Mouse (Mus musculus) layer of hippocampus, postnatal 36 days (tissue): ENCODE measurements at regions not wholly inside any gene's neighbourhood (a gene's known extent, or its start where the extent isn't known, plus 50 kb on each side); places are given as distances from the start of the nearest gene placed in this dataset.
"Not testable (repeated sequence)": the region's sequence is repeated elsewhere in the genome, so short reads cannot be mapped to it uniquely, and the experiment has no call there.

Experiments used
- DNase-seq, 2 experiments: peaks; one replicate each; pipeline ENCODE4 v3.0.0; 2022

- not testable (repeated sequence) for DNase-seq
Measured at GRCm38 (mm10) chr14:53560146-53560545, 693.8 kb downstream of the Dad1 start.

GRCm38 (mm10) chr14:53559386-53559920 lies 694.5 kb downstream of the Dad1 start:
- not testable (repeated sequence) for DNase-seq

DNA sequence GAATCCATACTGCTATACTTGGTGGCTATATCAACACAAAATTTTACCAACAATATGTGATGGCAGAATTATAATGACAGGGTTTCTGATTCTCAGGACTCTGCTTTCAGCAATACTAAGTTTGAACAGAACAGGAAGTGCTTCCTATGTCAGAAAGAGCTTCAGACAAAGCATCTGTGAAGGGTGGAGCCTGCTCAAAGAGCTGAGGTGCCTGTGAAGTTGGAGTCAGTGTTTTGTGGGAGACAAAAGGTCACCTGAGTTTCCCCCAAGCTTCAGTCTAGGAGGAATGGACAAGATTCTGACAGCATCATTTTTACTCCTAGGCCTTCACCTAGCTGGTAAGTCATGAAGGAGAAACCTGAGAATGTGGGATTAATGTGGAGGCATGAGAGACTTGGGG lies 700.1 kb downstream of the Dad1 start:
- DNase-seq = no peak

DNA sequence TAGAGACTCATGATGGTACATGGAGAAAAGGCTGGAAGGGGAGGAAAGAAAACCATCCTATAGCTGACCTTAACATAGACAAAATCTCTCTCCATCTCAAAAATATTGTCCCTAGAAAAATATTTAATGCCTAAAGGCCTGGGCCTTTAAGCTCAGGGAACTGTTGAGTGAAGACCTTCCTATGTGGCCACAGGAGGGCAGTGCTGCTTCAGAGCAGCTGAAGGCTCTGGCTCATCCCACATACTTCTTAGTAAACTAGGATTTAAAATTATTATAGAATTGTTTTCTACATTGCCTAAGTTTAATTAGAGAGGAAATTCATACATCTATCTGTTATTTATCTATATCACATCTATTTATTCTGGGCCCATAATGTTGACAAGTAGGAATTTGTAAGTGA lies 706.5 kb downstream of the Dad1 start:
- not testable (repeated sequence) for DNase-seq

GRCm38 (mm10) chr14:53545351-53545750 lies 708.6 kb downstream of the Dad1 start:
- DNase-seq = no peak

DNA sequence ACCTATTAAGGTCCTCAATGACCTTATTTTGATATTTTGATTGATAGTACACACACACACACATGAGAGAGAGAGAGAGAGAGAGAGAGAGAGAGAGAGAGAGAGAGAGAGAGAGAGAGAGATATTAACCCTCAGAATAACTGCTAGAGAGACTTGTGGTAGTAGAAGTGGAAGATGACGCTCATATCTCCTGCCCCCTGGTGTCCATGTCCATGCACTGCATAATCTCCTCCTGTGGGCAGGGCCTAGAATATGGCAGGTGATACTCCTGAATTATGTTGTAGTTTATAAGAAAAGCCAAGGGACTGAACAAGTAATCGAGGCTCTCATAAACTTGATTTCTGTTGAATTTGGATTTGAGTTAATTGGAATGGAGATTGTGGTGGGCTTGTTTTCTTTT lies 712.3 kb downstream of the Dad1 start:
- DNase-seq = not testable (repeated sequence)

DNA sequence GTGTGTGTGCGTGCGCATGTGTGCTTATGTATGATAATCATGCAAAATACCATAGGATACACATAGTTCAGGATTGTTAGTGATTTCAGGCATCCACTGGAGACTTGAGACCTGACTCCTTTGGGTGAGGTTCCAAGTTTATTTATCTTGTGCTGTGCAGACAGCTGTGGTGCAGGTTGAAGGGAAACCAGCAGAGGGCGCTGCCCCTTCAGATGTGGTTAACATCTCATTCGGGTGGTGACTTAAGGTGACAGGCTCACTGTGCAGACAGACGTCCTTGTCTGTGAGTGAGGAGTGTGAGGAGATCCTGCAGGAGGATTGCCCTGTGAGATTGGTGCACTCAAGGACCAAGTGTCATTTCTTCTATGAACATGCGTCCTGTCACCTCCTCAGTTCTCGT lies 716.0 kb downstream of the Dad1 start:
- DNase-seq = not testable (repeated sequence)

- not testable (repeated sequence) for DNase-seq
Measured at GRCm38 (mm10) chr14:53523430-53523829, 730.5 kb downstream of the Dad1 start.

DNA sequence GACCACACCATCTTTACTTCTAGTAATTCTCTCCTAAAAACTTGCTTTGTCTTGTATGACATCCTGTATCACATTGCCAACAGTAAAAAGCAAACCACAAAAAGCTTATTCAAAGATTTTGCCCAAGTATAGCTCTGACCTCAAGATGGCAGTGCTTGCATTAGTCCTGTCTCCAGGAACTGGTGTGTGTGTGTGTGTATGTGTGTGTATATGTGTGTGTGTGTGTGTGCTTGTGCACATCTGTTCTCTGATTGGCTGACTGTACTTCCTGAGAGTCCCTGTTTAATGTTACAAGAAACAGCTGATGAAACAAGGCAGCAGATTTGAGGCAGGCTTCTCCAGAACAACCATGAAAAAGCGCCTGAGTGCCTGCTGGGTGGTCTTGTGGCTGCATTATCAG lies 735.0 kb downstream of the Dad1 start:
- DNase-seq = not testable (repeated sequence)

GRCm38 (mm10) chr14:53516623-53517238 lies 737.2 kb downstream of the Dad1 start:
- not testable (repeated sequence) for DNase-seq

- DNase-seq = peak; percentile 1
Measured at GRCm38 (mm10) chr14:53505389-53505788, 748.5 kb downstream of the Dad1 start.

GRCm38 (mm10) chr14:53488383-53488782 lies 765.5 kb downstream of the Dad1 start:
- not testable (repeated sequence) for DNase-seq

DNA sequence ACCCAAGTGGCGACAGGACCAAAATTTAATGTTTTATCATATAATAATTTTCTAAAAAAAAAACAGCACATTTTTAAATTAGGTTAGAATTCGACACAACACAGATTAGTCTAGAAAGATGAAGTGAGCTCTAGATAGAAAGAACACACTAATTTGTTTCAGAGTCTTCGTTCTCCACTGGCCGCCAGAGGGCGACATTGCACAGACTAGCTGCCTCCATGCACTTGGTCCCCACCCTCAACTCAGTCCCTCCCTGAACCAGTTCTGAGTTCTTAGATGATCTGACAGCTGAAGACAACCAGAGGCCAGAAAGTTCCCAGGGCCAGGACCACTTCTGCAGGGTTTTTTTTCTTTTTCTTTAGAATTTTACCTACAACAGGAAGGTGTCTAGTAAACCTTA lies 766.3 kb downstream of the Dad1 start:
- not testable (repeated sequence) for DNase-seq

DNA sequence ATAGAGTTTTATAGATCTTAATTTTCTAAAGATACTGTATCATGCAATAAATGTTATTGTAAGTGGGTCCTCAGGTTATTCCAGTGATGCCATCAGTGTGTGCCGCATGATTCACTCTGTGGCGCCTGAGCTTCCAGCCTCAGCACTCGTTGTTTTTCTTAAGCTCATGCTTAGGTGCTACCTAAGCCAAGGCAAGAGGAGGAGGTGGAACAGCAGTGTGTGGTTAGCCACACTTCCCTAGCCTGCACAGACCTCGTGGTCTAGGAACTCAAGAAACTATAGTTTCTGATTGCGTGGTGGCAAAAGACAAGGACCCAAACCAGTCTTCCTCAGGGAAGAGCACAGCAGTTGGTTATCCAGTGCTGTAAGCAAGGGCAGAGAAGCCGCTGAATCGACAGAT lies 779.7 kb downstream of the Dad1 start:
- not testable (repeated sequence) for DNase-seq

DNA sequence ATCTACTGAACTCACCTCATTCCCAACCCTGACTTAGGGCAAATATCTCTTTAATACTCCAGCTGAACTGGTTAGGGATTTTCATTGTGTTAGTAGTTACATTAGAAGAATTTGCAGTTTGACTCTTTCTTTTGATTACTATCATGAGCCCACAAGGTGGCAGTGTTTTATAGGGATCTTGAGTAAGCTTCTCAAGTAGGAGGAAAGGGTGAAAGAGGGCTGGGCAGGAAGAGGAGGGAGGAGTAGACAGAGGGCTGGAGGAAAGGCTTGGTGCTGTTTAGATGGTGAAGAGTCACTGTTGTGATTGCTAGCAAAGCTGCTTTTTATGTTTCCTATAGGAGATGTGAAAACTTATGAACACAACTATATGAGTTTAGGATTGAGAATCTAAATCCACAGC lies 793.1 kb downstream of the Dad1 start:
- DNase-seq = not testable (repeated sequence)

GRCm38 (mm10) chr14:53454001-53454400 lies 799.9 kb downstream of the Dad1 start:
- DNase-seq = no peak

DNA sequence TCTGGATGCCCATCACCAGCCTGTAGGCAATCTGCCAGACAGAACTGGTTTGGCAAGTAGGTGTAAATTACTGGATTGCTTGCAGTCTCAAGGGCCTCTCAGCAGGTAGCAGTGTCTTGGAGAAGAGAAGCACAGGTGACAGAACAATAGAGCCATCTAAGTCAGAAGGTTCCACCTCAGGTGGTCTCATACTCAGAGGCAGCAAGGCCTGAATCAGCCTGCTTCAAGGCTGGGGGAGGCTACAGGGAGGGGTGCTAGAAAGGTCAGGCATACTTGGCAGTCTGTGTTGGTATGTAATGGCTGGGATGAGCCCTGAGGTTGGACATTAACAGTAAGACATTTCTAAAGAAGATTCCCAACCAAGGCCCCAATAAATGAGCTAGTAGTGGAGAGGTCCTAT lies 814.3 kb downstream of the Dad1 start:
- DNase-seq = not testable (repeated sequence)

DNA sequence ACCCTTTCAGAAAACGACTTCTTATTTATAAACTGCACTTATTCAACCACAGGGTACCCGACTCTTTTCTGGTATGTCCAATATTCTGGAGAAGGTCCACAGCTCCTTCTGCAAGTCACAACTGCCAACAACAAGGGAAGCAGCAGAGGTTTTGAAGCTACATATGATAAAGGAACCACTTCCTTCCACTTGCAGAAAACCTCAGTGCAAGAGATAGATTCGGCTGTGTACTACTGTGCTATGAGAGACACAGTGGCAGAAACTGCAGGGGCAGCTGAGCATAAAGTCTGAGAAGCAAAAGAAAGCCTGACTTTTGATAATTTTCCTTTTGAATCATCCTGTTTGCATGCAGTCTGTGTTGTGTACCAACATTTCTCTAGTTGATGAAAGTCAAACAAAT lies 823.8 kb downstream of the Dad1 start:
- DNase-seq = not testable (repeated sequence)

DNA sequence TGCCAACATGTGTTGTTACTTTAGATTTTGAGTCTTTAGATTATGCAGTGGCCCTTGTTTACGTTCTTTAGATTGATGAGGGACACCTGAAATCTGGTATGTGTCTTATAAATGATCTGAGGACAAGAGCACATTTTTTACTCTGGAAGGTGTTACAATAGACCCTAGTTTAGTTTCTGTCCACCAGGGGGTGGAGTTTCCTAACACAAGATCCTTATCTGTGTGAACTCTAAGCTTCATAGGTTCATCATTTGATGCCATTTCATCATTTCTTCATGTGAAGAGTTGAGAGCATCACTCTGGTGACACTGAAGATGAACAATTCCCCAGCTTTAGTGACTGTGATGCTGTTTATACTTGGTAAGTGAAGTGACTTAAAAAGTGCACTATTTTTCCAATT lies 825.5 kb downstream of the Dad1 start:
- DNase-seq = not testable (repeated sequence)

- not testable (repeated sequence) for DNase-seq
Measured at GRCm38 (mm10) chr14:53427636-53428035, 826.3 kb downstream of the Dad1 start.

DNA sequence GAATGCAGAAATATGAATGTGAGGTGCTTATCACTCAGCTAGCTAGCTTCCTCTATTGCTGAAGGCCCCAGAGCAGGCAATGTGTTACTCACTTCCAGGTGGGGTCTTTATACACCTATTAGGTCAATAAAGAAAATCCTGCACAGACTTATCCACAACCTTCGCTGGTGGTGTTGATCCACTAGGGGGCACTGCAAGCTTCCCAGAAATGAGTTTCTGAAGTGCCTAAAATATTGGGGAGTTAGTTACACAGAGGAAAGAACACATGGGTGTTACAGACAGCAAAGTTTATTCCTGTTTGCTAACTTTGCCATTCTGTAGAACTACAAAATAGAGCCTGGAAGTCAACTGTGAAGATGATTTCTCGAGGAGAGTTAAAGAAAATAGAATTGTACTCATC lies 836.9 kb downstream of the Dad1 start:
- DNase-seq = not testable (repeated sequence)

DNA sequence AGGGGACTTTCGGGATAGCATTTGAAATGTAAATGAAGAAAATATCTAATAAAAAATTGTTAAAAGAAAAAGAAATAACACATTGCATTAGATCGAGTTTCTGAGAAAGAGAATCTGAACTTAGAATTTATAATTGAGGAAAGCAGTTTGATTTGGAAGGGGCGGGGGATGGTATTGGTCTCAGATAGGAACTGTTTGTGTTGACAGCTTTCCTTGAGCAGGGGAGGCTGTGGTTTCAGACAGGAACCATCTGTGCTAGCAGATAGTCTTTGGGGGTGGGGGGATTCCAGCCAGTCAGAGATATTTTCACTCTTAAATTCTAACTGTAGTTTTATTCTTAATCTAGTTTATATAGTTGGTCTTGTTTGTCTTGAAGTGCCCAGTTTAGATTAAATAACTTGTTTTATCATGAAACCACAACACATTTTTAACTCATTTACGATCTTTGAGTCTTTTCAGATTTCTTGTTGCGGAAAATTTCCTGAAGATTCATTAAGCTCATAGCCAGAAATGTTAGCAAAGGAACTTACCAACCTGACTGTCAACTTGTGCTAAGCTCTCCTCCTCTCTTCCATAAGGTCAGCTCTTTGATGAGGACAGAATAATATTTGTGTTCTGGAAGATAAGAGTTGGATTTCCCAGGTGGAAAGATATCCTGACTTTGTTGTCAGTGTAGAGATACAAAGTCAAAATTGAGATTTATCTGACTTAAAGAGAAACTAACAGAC lies 846.2 kb downstream of the Dad1 start:
- not testable (repeated sequence) for DNase-seq

- not testable (repeated sequence) for DNase-seq
Measured at GRCm38 (mm10) chr14:53390307-53390706, 863.6 kb downstream of the Dad1 start.

DNA sequence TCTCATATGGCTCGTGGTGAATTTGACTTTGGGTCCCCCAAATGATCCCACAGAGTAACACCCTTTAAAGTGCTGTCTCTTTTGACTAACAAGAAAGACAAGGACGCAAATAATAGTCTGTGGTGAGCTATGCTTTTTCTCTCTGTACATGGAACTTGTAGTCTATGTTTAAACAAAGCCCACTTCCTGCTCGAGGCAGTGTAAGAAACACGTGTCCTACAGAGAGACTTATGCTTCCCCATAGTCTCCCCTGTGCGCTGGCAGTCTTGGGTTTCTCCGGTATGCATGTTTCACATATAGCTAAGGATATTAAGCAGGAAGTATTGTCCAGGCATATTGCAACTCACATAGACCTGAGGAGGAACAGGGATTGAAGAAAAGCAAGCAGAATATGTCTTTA lies 879.0 kb upstream of the Olfr1507 start:
- not testable (repeated sequence) for DNase-seq
